Mouse (Mus musculus): ENCODE data around the gene Ralgapb.

The Ralgapb gene

GRCm38 (mm10) chr2:158519071-158519470, 109.4 kb downstream of the Ralgapb start:
- DNase-seq (ENCODE audit: low spot score): no peak

DNA sequence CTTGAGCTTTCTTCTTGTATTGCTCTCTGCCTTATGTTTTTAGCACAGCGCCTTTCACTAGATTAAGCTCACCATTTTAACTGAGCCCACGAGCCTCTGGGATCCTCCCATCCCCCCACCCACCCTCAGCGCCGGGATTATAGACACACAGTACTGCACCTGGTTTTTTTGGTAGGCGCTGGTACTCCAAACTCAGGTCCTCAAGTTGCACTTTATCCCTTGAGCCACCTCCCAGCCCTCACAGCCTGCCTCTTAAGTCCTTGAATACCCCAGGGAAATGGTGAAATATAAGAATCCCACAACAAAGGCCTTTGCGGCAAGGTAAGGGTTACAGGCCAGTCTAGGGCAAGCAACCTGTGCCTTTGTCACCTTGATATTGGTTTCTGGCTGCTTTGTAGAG, 110.2 kb downstream of the Ralgapb start:
- no peak for DNase-seq (ENCODE audit: low spot score)

- no peak for DNase-seq (ENCODE audit: low spot score)
Observed at GRCm38 (mm10) chr2:158523060-158523459, 113.4 kb downstream of the Ralgapb start.

DNA sequence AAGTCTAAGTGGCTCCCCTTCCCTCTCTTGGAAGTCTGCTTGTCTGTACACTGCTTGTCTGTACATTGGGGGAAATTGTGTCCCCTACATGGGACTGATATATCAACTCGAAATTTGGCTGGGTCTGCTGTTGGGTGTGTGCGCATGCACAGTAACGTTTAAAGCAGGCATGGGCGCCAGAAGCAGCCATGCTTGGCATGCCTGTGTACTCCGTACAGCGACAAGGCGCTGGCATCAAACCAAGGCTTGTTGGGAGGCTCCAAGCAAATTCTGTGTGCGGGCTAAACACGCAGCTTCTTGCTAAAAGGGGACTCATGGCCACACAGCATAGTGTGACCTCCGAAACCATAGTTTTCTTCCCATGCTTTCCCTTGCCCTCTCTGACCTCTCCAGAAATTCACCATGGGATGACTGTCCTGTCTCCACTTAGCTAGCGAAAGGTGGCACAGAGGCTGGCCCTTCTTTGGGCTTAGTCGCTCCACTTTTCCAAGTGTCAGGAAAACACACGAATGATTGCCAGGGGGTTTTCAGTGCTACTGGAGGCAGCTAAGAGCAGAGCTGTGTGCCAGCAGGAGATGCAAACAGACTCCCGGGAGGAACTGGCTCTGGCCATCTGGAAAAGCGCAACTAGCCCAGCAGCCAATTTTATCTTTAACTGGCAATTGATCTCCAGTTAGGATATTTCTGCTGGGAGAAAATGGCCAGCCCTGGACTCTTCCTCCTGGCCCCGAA, 114.6 kb downstream of the Ralgapb start:
- DNase-seq (ENCODE audit: low spot score): no peak

DNA sequence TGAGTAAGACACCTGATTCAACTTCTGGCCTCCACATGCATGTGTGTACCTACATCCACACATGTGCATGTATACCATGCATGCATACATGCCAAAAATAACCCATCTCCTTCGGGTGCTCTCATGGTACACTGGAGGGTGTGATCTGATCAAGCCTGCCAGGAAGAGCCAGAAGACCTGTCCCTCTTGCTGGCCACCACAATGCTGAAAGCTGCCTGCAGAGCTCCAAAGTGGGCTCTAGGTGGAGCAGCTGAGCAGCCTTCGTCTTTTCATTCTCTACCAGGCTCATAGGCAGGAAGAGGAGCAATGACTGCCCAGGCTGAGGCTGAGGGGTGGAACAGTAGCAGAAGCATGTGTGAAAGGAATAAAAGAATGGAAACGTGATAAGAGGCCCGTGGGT, 124.4 kb downstream of the Ralgapb start:
- DNase-seq (ENCODE audit: low spot score): no peak

GRCm38 (mm10) chr2:158534559-158534958, 124.9 kb downstream of the Ralgapb start:
- DNase-seq (ENCODE audit: low spot score): no peak

DNA sequence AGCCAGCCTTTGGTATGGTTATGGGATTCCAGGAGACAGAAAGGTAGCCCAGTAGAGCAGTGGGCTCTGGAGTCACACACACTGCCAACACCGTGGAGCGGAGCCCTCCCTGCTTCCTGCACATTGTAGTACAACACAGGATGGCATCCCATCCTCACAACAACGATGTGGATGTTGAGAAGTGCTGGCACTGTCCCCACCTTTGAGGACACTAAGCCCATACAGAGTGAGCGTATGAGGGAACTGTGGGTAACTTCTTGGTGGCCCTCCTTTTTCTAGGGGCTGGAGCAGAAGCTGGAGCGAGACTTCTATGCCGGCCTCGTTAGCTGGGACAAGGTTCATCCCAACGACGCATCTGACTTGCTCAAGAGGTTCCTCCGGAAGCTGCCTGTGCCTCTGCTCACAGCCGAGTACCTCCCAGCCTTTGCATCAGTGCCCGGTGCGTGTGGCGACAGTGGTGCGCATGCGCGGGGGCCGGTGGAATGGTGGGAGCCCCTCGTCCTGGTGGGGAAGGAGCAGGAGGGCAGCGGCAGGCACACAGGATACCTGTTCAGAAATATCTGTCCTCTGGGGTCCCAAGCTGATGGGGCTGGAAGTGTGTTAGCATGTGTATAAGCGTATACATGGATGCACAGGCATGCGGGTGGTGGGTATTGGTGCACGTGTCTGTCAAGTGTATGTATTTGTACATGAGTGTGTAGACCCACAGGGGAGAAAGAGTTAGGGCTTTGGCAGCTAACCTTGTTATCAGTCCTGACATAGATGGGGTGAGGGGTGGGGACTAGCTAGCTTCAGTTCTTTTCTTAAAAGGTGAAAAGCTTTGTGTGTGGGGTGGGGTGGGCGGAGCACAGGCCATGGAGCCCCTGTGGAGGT, 130.0 kb downstream of the Ralgapb start:
- no peak for DNase-seq (ENCODE audit: low spot score)

DNA sequence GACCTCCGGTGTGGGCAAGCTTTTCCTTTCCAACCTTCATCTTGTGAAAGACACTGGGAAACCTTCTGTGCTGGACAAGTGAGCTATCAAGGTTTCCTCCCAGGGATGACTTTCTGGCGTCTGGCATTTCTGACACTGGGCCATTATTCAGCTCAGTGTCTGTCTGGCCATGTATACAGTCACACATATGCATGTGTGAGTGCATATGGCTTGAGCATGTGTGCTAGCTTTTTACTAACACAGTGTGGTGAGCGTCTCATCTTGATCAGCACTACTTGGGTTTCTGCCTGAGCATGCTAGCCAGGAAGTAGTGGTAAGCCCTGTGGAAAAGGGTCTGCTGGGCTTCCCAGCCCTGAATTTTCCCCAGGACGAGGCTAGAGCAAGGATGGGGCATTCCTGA, 131.6 kb downstream of the Ralgapb start:
- no peak for DNase-seq (ENCODE audit: low spot score)

DNA sequence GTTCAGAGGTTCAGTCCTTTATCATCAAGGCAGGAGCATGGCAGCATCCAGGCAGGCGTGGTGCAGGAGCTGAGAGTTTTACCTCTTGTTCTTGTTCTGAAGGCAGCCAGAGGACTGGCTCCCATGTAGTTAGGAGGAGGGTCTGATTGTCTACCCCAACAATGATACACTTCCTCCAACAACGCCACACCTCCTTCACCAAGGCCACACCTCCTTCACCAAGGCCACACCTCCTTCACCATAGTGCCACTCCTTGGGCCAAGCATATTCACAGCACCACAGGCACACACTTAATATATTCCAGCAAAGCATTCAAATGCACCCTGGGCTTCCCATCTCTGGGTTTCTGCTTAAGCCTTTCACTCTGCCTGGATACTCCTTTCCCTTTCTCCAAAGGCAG, 135.6 kb downstream of the Ralgapb start:
- no peak for DNase-seq (ENCODE audit: low spot score)

- DNase-seq (ENCODE audit: low spot score): peak; percentile 17
Observed at GRCm38 (mm10) chr2:158546751-158547150, 137.1 kb downstream of the Ralgapb start.

Data from spleen, adult 12 weeks (tissue).